Mouse (Mus musculus) stomach, postnatal 0 days (tissue): ENCODE data around the gene Iqschfp.

Experiments
- CTCF ChIP-seq: IDR thresholded peaks from 2 replicates; pipeline ENCODE4 v1.5.1; 2016; ENCODE audit warnings: antibody characterized with exemption, low read depth, mild to moderate bottlenecking, moderate library complexity
- EP300 ChIP-seq: optimal IDR thresholded peaks from 2 replicates; pipeline ENCODE3; 2016; ENCODE audit warnings: antibody characterized with exemption

DNA sequence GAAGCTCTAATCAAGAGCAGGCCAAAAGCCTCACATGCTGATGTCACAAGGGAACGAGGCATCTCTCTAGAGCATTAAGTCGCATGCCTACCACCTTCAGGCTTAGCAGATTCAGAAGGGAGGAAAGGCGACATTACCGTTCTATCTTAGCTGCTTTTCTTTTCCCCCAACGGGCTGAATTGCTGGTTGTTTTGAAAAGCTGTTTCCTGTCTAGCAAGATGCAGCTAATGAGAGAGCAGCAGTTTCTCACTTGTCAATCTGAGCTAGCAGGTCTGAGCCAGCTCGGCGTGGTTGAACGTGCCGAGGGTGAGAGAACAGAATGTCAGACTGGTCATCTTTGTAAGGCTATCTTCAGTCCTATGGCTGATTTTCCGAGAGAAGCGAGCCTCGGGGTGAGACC, 91.3 kb downstream of the Iqschfp start:
- TF ChIP-seq EP300 (no peak), CTCF (no peak)
